Mouse (Mus musculus): Measurements from ENCODE around the gene AA986860.
A peak's percentile ranks its signal among the peaks of the same experiment; 100 is the strongest.

AA986860 gene

DNA sequence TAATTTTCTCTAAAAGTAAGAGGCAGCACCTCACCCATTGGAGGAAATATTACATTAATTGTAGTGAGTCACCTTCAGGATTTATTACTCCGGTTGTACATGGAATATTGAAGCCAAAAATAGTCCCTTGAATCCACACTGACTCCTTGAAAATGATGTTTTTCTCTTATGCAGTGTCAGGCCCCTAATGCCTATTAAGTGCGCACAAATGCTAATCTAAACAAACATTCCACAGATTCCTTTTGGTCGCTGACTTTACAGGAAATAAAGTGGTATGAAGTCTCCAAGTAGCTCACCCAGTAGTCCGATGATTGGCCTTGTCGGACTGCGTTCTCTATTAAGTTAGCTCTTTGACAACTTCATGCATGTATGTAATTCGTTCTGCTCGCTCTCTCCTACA lies 3.1 kb downstream of the AA986860 start:
- DNase-seq (ENCODE audit: low read depth, low spot score) = no peak

DNA sequence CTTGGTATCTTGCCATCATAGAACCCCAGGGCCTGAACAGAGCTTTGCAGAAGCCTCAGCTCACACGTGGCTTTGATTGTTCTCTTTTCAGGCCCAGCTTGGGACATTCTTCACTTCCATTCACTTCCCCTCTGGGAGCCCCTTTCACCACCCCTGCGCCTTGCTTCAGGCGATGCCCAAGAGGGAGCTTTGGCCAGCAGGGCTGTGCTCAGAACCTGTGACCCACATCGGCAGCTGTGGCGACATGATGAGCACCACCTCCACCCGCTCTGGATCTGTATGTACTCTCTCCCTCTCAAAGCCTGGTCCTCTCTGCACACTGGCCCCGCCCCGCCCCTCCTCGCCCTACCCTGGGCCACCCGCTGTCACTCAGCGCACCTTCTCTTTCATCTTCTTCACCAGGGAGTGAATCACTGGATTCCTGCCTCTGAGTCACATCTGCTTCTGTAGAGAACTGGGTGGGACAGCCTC lies 5.7 kb downstream of the AA986860 start:
- DNase-seq (ENCODE audit: low read depth, low spot score) = no peak

GRCm38 (mm10) chr1:130737916-130738315 lies 6.1 kb downstream of the AA986860 start:
- no peak for DNase-seq (ENCODE audit: low read depth, low spot score)

- DNase-seq (ENCODE audit: low read depth, low spot score) = no peak
Measured at GRCm38 (mm10) chr1:130738551-130739106, 6.9 kb downstream of the AA986860 start.

DNA sequence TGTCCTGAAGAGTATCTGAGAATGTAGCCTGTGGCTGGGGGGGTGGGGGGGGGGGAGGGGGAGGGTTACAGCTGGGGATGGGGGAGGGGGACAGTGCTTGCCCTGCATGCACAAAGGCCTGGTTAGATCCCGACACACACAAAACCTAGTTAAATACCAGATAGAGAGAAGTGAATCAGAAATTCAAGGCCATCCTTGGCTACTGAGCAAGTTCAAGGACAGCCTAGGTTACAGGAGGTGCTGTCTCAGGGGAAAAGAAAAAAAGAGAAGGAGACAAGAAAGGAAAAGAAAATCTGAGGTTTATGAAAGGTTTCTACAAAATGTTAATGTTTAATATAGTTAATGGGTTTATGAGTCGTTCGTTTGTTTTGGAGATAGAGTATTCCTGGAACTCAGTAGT lies 7.9 kb downstream of the AA986860 start:
- no peak for DNase-seq (ENCODE audit: low read depth, low spot score)

DNA sequence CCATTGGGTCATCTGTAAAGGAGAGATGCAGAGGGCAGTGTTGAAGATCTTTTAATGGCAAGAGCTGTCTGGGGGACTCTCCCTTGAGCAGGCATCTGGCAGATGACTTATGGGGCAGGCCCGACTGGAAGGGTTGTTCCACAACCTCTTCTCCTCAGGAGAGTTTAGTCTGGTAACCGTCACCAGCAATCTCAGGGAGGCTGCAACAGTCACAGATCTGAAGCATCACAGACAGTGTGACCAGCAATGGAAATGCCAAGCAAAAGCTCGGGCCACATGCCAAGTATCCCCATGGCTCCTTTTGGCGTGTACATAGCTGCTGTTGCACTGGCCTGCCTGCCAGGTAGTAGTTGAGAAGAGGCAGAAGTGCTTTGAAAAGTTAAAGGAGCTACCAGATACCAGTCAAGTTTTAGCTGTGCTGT lies 8.5 kb downstream of the AA986860 start:
- DNase-seq (ENCODE audit: low read depth, low spot score) = peak; percentile 21

- DNase-seq (ENCODE audit: low read depth, low spot score) = peak; percentile 57
Measured at GRCm38 (mm10) chr1:130740781-130741720, 9.3 kb downstream of the AA986860 start.

DNA sequence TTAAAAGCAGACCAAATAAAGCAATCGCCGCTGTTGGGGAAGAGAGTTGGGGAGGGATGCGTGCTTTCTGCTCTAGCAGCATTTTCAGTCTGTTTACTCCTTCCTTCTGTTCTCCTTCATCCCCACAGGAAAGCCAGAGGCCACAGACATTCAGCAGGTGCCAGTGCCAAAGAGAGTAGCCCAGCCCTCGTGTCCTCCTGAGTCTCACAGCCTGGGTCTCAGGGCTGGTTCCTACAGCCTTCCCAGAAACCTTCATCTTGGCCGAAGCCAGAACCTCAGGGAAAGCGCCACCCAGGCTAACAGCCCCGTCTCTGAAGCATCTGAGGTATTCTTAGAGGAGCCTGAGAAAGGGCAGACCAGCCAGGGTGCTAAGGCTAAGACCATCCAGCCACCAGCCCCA lies 10.4 kb downstream of the AA986860 start:
- no peak for DNase-seq (ENCODE audit: low read depth, low spot score)

DNA sequence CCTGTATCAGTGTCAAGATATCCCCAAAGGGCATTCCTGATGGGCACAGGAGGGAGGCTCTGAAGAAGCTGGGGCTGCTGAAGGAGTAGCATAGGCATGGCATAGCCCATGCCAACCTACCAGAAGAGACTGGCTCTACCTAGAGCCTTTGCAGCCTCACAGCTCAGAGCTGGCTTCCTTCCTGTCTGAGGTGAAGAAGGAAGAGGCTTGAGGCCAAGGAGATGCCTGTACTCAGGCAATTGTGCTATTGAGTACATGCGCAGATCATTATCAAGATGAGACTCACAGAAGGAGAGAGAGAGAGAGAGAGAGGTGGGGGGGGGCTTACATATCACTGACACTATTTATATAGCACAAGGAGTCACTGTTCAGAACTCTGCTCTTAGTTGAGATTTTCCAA lies 12.0 kb downstream of the AA986860 start:
- DNase-seq (ENCODE audit: low read depth, low spot score) = no peak

DNA sequence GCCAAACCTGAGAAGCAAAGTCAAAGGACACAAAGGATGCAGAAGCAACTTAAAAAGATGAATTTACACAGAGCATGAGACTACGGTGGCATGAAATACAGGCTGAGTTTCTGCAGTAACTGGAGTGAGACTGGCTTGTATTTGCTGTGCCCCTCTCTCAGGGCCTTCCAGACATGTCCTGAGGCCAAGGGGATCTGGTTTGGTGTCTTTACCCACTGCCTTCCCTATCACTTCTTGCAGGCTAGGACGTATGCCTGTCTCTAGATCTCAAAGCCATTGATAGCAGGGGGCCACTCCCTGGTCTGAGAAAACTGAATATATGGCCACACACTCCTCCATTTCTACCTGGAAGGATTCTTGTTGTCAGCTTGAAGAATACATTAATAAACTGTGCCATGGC lies 12.4 kb downstream of the AA986860 start:
- no peak for DNase-seq (ENCODE audit: low read depth, low spot score)

DNA sequence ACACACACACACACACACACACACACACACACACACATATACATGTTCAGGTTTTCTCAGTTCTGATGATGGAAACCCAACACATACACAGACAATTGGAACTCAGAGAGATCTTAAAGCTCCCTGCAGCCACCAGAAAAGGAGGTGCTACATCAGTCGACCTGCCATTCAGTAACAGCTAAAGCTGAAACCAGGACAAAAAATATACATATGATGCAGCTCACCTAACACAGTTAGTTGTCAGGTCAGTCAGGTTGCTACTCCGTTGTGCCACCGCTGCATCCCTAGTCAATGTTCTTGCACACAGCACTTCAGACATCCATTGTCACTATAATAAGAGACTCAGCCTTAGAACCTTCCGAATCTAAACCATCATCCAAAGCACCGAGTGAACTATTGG lies 13.2 kb downstream of the AA986860 start:
- no peak for DNase-seq (ENCODE audit: low read depth, low spot score)

DNA sequence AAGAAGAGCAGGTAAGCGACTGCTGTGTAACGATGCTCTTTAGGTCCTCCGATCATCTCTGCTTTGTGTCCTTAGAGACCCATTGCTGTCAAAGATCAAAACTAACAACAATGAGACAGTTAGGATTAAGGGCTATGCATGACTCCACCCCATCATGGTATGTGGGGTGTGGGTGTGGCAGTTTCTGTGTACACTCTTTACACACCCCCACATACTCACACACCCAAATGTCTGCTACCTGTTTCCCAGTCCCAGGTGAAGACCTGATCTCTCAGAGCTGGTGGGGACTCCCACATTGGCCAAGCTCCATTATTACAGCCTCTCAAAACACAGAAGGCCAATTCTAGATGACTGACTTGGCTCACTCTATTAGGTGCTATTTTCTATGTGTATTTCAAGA lies 13.8 kb downstream of the AA986860 start:
- no peak for DNase-seq (ENCODE audit: low read depth, low spot score)

- no peak for DNase-seq (ENCODE audit: low read depth, low spot score)
Measured at GRCm38 (mm10) chr1:130746819-130747218, 15.0 kb downstream of the AA986860 start.

DNA sequence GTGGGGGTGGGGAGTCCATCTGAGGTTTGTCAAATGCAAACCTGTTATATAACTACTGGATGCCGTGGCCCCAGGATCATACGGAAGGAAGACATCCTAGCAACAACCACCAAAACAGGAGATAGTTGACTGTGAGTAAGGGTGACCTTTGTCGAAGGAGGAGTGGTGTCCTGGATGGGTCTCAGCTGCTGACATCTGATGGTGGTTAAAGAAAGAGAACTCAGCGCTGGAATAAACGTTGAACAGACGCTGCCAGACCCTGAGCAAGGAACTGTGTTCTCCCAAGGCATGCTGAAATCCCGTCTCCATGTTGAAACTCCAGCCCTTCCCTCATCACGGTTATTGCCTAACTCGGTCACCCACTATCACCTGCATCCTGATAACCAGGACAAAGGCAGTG lies 27.9 kb downstream of the AA986860 start:
- DNase-seq (ENCODE audit: low read depth, low spot score) = no peak

GRCm38 (mm10) chr1:130761597-130761996 lies 29.8 kb downstream of the AA986860 start:
- no peak for DNase-seq (ENCODE audit: low read depth, low spot score)

DNA sequence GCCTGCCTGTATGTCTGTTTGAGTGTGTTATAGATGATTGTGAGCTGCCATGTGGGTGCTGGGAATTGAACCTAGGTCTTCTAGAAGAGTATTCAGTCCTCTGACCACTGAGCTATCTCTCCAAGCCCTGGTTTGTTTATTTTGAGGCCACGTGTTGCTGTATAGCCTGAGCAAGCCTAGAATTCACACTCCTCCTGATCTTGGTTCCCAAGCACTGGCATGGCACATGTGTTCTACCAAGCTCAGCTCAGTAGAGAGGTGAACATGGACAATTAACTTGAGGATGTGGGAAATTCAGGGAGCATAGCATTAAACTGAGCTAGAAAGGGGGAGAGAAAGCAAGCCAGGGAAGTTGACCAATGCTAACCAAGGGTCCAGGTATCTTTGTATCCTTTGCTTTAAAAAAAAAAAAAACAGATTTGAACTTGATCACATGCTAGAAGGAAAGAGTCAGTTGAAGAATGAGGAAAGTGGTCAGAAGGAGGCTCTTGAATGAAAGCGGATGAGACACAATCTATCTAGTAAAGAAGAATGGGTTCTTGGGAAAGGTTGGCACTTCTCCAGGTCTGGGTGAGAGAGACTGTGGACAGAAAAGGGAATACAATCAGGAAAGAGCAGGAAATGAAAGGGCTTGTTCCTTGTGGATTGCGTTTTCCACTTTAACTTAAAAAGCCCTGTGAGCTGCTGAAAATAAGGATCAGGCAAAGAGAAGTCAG lies 30.4 kb downstream of the AA986860 start:
- no peak for DNase-seq (ENCODE audit: low read depth, low spot score)

DNA sequence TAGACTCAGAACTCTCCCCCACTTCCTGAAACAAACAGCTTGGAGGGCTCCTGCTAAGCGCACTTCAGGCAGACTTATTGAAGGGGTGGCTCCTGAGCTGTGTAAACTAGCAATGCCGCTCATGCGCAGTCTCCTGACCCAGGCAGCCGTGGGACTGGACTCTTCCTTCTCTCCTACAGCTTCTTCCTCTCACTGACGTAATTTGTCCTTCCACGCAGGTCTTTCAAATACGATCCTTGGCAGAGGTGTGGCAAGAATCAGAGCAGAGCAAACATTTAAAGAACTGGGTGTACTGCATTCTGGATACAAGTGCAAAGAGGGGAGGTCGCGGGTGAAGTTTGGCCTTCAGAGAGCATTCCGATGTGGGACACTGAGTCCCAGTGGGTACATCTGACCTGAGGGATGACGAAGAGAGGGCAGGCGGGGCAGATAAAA lies 32.3 kb downstream of the AA986860 start:
- no peak for DNase-seq (ENCODE audit: low read depth, low spot score)

DNA sequence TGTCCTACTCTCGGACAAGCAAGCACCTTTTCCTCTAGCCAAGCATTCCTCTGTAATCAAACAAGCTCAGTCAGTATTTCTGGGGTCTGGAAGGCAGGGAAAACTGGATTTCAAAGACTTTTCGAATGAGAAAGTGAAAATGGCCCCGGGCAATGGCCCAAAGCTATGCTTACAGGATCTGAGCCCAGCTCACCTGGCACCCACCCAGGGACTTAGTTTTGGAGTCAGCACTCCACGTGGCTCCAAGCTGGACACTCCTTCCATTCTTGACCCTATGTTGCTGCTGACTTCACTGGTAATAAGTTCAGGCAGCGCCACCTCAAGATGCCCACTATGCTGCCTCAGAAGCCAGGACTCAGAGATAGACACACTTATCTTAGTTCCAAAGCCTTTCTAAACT lies 35.3 kb downstream of the AA986860 start:
- peak; percentile 30 for DNase-seq (ENCODE audit: low read depth, low spot score)

GRCm38 (mm10) chr1:130769925-130770324 lies 38.1 kb downstream of the AA986860 start:
- no peak for DNase-seq (ENCODE audit: low read depth, low spot score)

- no peak for DNase-seq (ENCODE audit: low read depth, low spot score)
Measured at GRCm38 (mm10) chr1:130770487-130770886, 38.7 kb downstream of the AA986860 start.

GRCm38 (mm10) chr1:130770981-130771494 lies 39.3 kb downstream of the AA986860 start:
- peak; percentile 9 for DNase-seq (ENCODE audit: low read depth, low spot score)

DNA sequence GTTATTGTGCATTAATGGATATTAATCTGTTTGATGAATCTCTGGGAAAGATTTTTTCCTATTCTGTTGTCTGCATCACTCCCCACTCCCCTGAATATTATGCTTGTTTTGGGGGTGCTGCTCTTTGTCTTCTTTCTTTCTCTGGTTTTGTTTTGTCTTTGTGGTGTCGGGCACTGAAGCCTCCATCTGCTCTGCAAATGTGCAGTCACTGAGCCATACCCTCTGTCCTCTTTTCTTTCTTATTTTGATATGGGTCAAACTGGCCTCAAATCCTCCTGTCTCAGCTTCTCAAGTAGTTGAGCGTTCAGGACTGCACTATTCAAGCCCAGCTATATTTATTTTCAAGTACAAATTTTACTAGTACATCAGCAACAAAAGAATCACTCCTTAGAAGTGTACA lies 43.5 kb downstream of the AA986860 start:
- no peak for DNase-seq (ENCODE audit: low read depth, low spot score)

Measured in 3T3-L1 (cell line).